Mouse (Mus musculus) B cell, adult 62 days (primary cell): ENCODE data around the gene Fbxo44. TPM values are rescaled to one million over a fixed set of nuclear protein-coding genes. Genes with fewer than 3 reads are reported as not detected.

Experiments used
- total RNA-seq: library from RNA; stranded (reverse); gene quantifications from 4 replicates; pipeline ENCODE4 v1.2.4, GENCODE M21; 2023

Gene Fbxo44
- total RNA-seq: 7.8 to 9.7 TPM (median 8.5 TPM) in 4 replicates

GRCm38 (mm10) chr4:148160436-148161390, at the start of gene Fbxo44, which contains the start of gene Fbxo2:
Fbxo44 (minus strand) TSS chr4:148160482.
Fbxo2 (plus strand) TSS chr4:148160621.

GRCm38 (mm10) chr4:148151267-148152168, 8.8 kb downstream of the Fbxo44 start, which contains the start of gene Fbxo6:
Fbxo6 (minus strand) TSS chr4:148152140.

GRCm38 (mm10) chr4:148130561-148131413, 29.5 kb downstream of the Fbxo44 start, which contains the start of gene Draxin:
Draxin (minus strand) TSS chr4:148130698.

GRCm38 (mm10) chr4:148130133-148130532, 30.1 kb downstream of the Fbxo44 start, which contains the start of gene Mad2l2:
Mad2l2 (plus strand) TSS chr4:148130384.

Other genes starting within 250 kb of the Fbxo44 start
- gene Plod1, start 223.7 kb downstream of the Fbxo44 start, total RNA-seq: 3.3 to 6.2 TPM (median 5.4 TPM) in 4 replicates
- gene 2510039O18Rik, start 219.6 kb downstream of the Fbxo44 start, total RNA-seq: 62.2 to 65.8 TPM (median 64.3 TPM) in 4 replicates
- not detected in 4 replicates for gene Nppb, start 174.7 kb downstream of the Fbxo44 start, total RNA-seq
- gene Nppa, start 159.8 kb downstream of the Fbxo44 start, total RNA-seq: not detected in 4 replicates
- gene Clcn6, start 121.7 kb downstream of the Fbxo44 start, total RNA-seq: 40.9 to 48.8 TPM (median 45.8 TPM) in 4 replicates
- 14.3 to 18.7 TPM (median 16.4 TPM) in 4 replicates for gene Mthfr, start 121.4 kb downstream of the Fbxo44 start, total RNA-seq
- 9.0 to 14.2 TPM (median 11.7 TPM) in 4 replicates for gene Agtrap, start 72.5 kb downstream of the Fbxo44 start, total RNA-seq
- gene Mad2l2, start 30.1 kb downstream of the Fbxo44 start, total RNA-seq: 19.9 to 26.5 TPM (median 24.1 TPM) in 4 replicates
- gene Draxin, start 29.8 kb downstream of the Fbxo44 start, total RNA-seq: 0.12 TPM in 1 of 4 replicates, not detected in the others
- gene Fbxo6, start 8.3 kb downstream of the Fbxo44 start, total RNA-seq: 16.8 to 18.4 TPM (median 17.2 TPM) in 4 replicates
- gene Fbxo2, start 139 bp upstream of the Fbxo44 start, total RNA-seq: not detected in 4 replicates
- gene Disp3, start 127.5 kb upstream of the Fbxo44 start, total RNA-seq: not detected in 4 replicates